Mouse (Mus musculus) hindbrain, embryonic 14.5 days (tissue): Measurements from ENCODE around the gene Mfsd11. TPM values are rescaled to one million over a fixed set of nuclear protein-coding genes. Genes with fewer than 3 reads are reported as not detected.
A peak's percentile ranks its signal among the peaks of the same experiment; 100 is the strongest.
"Not testable (repeated sequence)": the region's sequence is repeated elsewhere in the genome, so short reads cannot be mapped to it uniquely, and the experiment has no call there.

ENCODE experiments used
- ATAC-seq: fragments of 200-750 bp; cut with Nextera tagmentation; 2 replicates; pipeline ENCODE4 v1.8.0; 2017; ENCODE audit warnings: moderate number of reproducible peaks, mild to moderate bottlenecking, moderate TSS enrichment, moderate library complexity; ENCODE audit not compliant: low FRiP score
- DNase-seq: peaks from one replicate; pipeline ENCODE4 v3.0.0-alpha.2; 2015; ENCODE audit warnings: low spot score
- H3K27ac ChIP-seq: fragments of 300-500 bp; sonication (generic); 2 replicates; pipeline ENCODE4 v1.5.1; 2014; ENCODE audit warnings: mild to moderate bottlenecking, moderate library complexity
- H3K27me3 ChIP-seq: fragments of 300-500 bp; sonication (generic); 2 replicates; pipeline ENCODE4 v1.6.1; 2014; ENCODE audit warnings: mild to moderate bottlenecking, low read length, mixed read lengths; ENCODE audit not compliant: control insufficient read depth, insufficient read depth
- H3K36me3 ChIP-seq: fragments of 300-500 bp; sonication (generic); replicated peaks from 2 replicates; pipeline ENCODE4 v1.6.1; 2014; ENCODE audit not compliant: control insufficient read depth, insufficient read depth
- H3K4me1 ChIP-seq: fragments of 300-500 bp; sonication (generic); replicated peaks from 2 replicates; pipeline ENCODE4 v1.6.1; 2014; ENCODE audit warnings: antibody characterized with exemption, low read length, mixed read lengths; ENCODE audit not compliant: control insufficient read depth, insufficient read depth
- H3K4me2 ChIP-seq: fragments of 300-500 bp; sonication (generic); replicated peaks from 2 replicates; pipeline ENCODE4 v1.6.1; 2014; ENCODE audit warnings: mild to moderate bottlenecking, moderate library complexity
- H3K4me3 ChIP-seq: fragments of 300-500 bp; sonication (generic); replicated peaks from 2 replicates; pipeline ENCODE4 v1.5.1; 2014; ENCODE audit warnings: mild to moderate bottlenecking, low read length
- H3K9ac ChIP-seq: fragments of 300-500 bp; sonication (generic); 2 replicates; pipeline ENCODE4 v1.6.1; 2014
- H3K9me3 ChIP-seq: fragments of 300-500 bp; sonication (generic); 2 replicates; pipeline ENCODE4 v1.6.1; 2016; ENCODE audit warnings: low read length; ENCODE audit not compliant: control insufficient read depth
- WGBS: fragments of 180-500 bp; shearing (Covaris S2); extraction: QIAGEN DNeasy Blood & Tissue Kit; methylation state at CpG from one replicate; pipeline ENCODE4 v1.1.7; 2014; 5-methylcytosine and 5-hydroxymethylcytosine counted together
- polyA plus RNA-seq: library from polyadenylated mRNA; unstranded; fragments of >200 nt; fragmentation: Nextera tagmentation; extraction: Ambion mirVana; gene quantifications from 2 replicates; pipeline ENCODE4 v1.2.1, GENCODE M21; 2014

Gene Mfsd11
- polyA plus RNA-seq, 1 experiment from 2014 or later, result 54.4 TPM

- H3K36me3 ChIP-seq, result no peaks in the 10 kb centered on the region
- H3K9ac ChIP-seq, result peak overlapping the region; percentile 10; the same call in 1 of the 2 replicates
- DNase-seq (no peak), ATAC-seq (no peak)
- 60% methylated on average over 8 of the region's 8 CpGs for WGBS
- H3K27ac ChIP-seq, result peak overlapping the region; percentile 22; the same call in 1 of the 2 replicates
- H3K4me1 ChIP-seq, result peaks cover 26% of the 10 kb centered on the region
- no peaks in the 10 kb centered on the region for H3K9me3 ChIP-seq
- no peak overlapping the region for H3K4me3 ChIP-seq
- no peaks in the 10 kb centered on the region for H3K27me3 ChIP-seq
- H3K4me2 ChIP-seq, result no peak overlapping the region
These were observed 33.5 kb upstream of the Mfsd11 start for GRCm38 (mm10) chr11:116818722-116819121.

GRCm38 (mm10) chr11:116819932-116820593 lies 32.2 kb upstream of the Mfsd11 start:
- no peak overlapping the region for H3K4me3 ChIP-seq
- no peak overlapping the region for H3K9ac ChIP-seq
- H3K27ac ChIP-seq, result no peak overlapping the region
- DNase-seq, result no peak
- no peak for ATAC-seq
- no peaks in the 10 kb centered on the region for H3K9me3 ChIP-seq
- WGBS, result 88% methylated on average over 5 of the region's 5 CpGs
- no peaks in the 10 kb centered on the region for H3K27me3 ChIP-seq
- no peak overlapping the region for H3K4me2 ChIP-seq
- H3K36me3 ChIP-seq, result no peaks in the 10 kb centered on the region
- H3K4me1 ChIP-seq, result peaks cover 16% of the 10 kb centered on the region

- H3K9me3 ChIP-seq, result no peaks in the 10 kb centered on the region
- H3K36me3 ChIP-seq, result no peaks in the 10 kb centered on the region
- ATAC-seq (no peak), DNase-seq (no peak)
- WGBS, result 45% methylated on average over 13 of the region's 13 CpGs
- H3K9ac ChIP-seq, result no peak overlapping the region
- peaks cover 19% of the 10 kb centered on the region for H3K4me1 ChIP-seq
- H3K4me3 ChIP-seq, result no peak overlapping the region
- H3K27ac ChIP-seq, result 0 out of 2 replicates have a peak overlapping the region, but pooled peaks have one; percentile 21
- no peak overlapping the region for H3K4me2 ChIP-seq
- no peaks in the 10 kb centered on the region for H3K27me3 ChIP-seq
These were observed 30.9 kb upstream of the Mfsd11 start for GRCm38 (mm10) chr11:116821057-116821940.

- ATAC-seq, result no peak
- H3K27me3 ChIP-seq, result no peaks in the 10 kb centered on the region
- DNase-seq, result no peak
- no peak overlapping the region for H3K4me2 ChIP-seq
- no peaks in the 10 kb centered on the region for H3K36me3 ChIP-seq
- H3K4me3 ChIP-seq, result no peak overlapping the region
- H3K27ac ChIP-seq, result no peak overlapping the region
- peaks cover 25% of the 10 kb centered on the region for H3K4me1 ChIP-seq
- no peak overlapping the region for H3K9ac ChIP-seq
- H3K9me3 ChIP-seq, result no peaks in the 10 kb centered on the region
- 63% methylated on average over 10 of the region's 10 CpGs for WGBS
These were observed 30.0 kb upstream of the Mfsd11 start for GRCm38 (mm10) chr11:116822215-116822614.

GRCm38 (mm10) chr11:116822626-116823025 lies 29.6 kb upstream of the Mfsd11 start:
- H3K27ac ChIP-seq, result no peak overlapping the region
- H3K4me1 ChIP-seq, result peaks cover 29% of the 10 kb centered on the region
- H3K36me3 ChIP-seq, result no peaks in the 10 kb centered on the region
- H3K9me3 ChIP-seq, result no peaks in the 10 kb centered on the region
- H3K4me3 ChIP-seq, result no peak overlapping the region
- ATAC-seq (no peak), DNase-seq (no peak)
- no peak overlapping the region for H3K4me2 ChIP-seq
- no peaks in the 10 kb centered on the region for H3K27me3 ChIP-seq
- WGBS, result 90% methylated on average over 10 of the region's 10 CpGs
- no peak overlapping the region for H3K9ac ChIP-seq

GRCm38 (mm10) chr11:116823255-116823654 lies 29.0 kb upstream of the Mfsd11 start:
- WGBS, result 100% methylated on average over 2 of the region's 2 CpGs
- no peak overlapping the region for H3K4me2 ChIP-seq
- DNase-seq, result no peak
- H3K36me3 ChIP-seq, result no peaks in the 10 kb centered on the region
- H3K4me1 ChIP-seq, result peaks cover 29% of the 10 kb centered on the region
- H3K27ac ChIP-seq, result no peak overlapping the region
- no peak overlapping the region for H3K4me3 ChIP-seq
- no peak for ATAC-seq
- H3K9ac ChIP-seq, result no peak overlapping the region
- H3K9me3 ChIP-seq, result no peaks in the 10 kb centered on the region
- H3K27me3 ChIP-seq, result no peaks in the 10 kb centered on the region

- not testable (repeated sequence) for H3K4me2 ChIP-seq, H3K27ac ChIP-seq, H3K9ac ChIP-seq, H3K9me3 ChIP-seq, H3K36me3 ChIP-seq, H3K27me3 ChIP-seq, ATAC-seq, H3K4me3 ChIP-seq, DNase-seq
- H3K4me1 ChIP-seq, result peaks cover 25% of the 10 kb centered on the region
- WGBS, result 98% methylated on average over 9 of the region's 10 CpGs
These were observed 28.4 kb upstream of the Mfsd11 start for GRCm38 (mm10) chr11:116823885-116824284.

- H3K9me3 ChIP-seq, result no peaks in the 10 kb centered on the region
- peaks cover 24% of the 10 kb centered on the region for H3K4me1 ChIP-seq
- H3K4me3 ChIP-seq, result peak overlapping the region; percentile 71
- H3K27me3 ChIP-seq, result no peaks in the 10 kb centered on the region
- ATAC-seq (no peak), DNase-seq (no peak)
- H3K36me3 ChIP-seq, result no peaks in the 10 kb centered on the region
- peak overlapping the region; percentile 73 for H3K27ac ChIP-seq
- peak overlapping the region; percentile 90 for H3K4me2 ChIP-seq
- peak overlapping the region; percentile 43 for H3K9ac ChIP-seq
- WGBS, result 16% methylated on average over 4 of the region's 5 CpGs
These were observed 27.0 kb upstream of the Mfsd11 start for GRCm38 (mm10) chr11:116825230-116825629.
